Mouse (Mus musculus): ENCODE measurements around the gene Ufd1. TPM values are rescaled to one million over a fixed set of nuclear protein-coding genes. Genes with fewer than 3 reads are reported as not detected.

Ufd1 gene
- total and polyA plus RNA-seq, 3 experiments, result 41.9 to 67.8 TPM; not detected in 1

DNA sequence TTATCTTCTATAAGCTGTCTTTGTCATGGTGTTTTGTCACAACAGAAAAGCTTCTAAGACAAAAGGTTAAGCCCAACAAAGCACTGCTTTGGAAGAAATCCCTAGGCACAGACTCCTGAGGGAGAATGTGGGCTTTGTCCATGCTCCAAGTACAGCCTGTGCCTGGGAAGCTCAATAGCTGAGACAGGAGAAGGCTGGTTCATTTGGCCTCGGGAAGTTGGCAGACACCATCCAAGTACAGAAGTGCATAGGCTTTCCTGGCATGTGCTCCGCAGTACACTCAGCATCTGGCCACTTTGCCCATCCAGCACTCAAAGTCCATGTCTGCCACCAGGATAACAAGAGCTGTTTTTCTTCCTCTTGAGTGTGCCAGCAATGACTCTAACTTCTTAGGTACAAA lies 5.8 kb upstream of the Ufd1 start:
- no peak overlapping the region for H3K27ac ChIP-seq (ENCODE audit: control insufficient read depth, low read depth, low read length)

DNA sequence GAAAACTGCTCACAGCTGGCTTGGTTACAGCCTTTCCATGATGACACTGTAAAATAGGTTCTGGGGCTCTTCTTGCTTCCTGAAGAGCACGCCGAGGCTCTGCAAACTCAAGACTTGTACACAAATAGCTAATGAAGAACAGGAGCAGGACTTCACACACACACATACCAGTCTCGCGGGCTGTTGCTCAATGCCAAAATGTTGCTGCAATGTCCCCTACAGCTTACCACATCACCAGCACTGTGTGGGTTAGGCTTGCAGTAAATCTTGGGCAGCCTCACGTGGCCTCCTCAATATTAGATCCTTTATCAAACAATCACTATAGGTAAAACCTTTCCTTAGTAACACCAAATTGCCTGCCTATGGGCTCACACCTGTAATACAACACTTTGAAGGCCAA lies 2.6 kb upstream of the Ufd1 start:
- TF ChIP-seq KAT2A (conservative IDR thresholded peaks at IDR 0.05; ENCODE audit: low read depth, low read length), result no peak
- TF ChIP-seq EP300 (IDR thresholded peaks at IDR 0.05; ENCODE audit: low read depth in 1 of 2, low read length in 2 of 2), result no peak
- no peak for TF ChIP-seq ZMIZ1 (IDR thresholded peaks at IDR 0.05; ENCODE audit: low read depth, low read length)
- no peak for TF ChIP-seq MEF2A (IDR thresholded peaks at IDR 0.05; ENCODE audit: extremely low read depth, insufficient replicate concordance, low read depth, low read length, poor library complexity, severe bottlenecking)
- no peak for TF ChIP-seq NRF1 (IDR thresholded peaks at IDR 0.05; ENCODE audit: insufficient read depth, low read depth, low read length, poor library complexity, severe bottlenecking)
- TF ChIP-seq USF1 (IDR thresholded peaks at IDR 0.05; ENCODE audit: low read depth, low read length), result no peak
- no peak for TF ChIP-seq TBP (IDR thresholded peaks at IDR 0.05; ENCODE audit: low read depth, low read length)
- no peak for TF ChIP-seq BHLHE40 (IDR thresholded peaks at IDR 0.05; ENCODE audit: borderline replicate concordance, low read depth, low read length)
- no peak for TF ChIP-seq SMC3 (IDR thresholded peaks at IDR 0.05; ENCODE audit: low read depth, low read length)
- no peak for TF ChIP-seq GABPA (IDR thresholded peaks at IDR 0.05; ENCODE audit: low read depth, low read length)
- no peak for TF ChIP-seq CHD2 (IDR thresholded peaks at IDR 0.05; ENCODE audit: low read length)
- no peak for TF ChIP-seq HCFC1 (IDR thresholded peaks at IDR 0.05; ENCODE audit: low read depth, low read length)
- no peak for TF ChIP-seq CHD1 (IDR thresholded peaks at IDR 0.05; ENCODE audit: low read depth, low read length)
- DNase-seq (ENCODE audit: low read depth, low spot score), result no peak
- no peak overlapping the region for H3K27ac ChIP-seq (ENCODE audit: control insufficient read depth, low read depth, low read length)

More for the DNA sequence above, 5.8 kb upstream of the Ufd1 start:
- no peaks in the 10 kb centered on the region for H3K27me3 ChIP-seq (ENCODE audit: control insufficient read depth in 1 of 2, insufficient read depth in 2 of 2, low read length in 2 of 2)
- H3K9ac ChIP-seq (ENCODE audit: control insufficient read depth, low read depth, low read length, poor library complexity, severe bottlenecking), result no peak overlapping the region
- TF ChIP-seq RAD21 (IDR thresholded peaks at IDR 0.05; ENCODE audit: low read depth, low read length) (no peak), ZMIZ1 (IDR thresholded peaks at IDR 0.05; ENCODE audit: low read depth, low read length) (no peak), NELFE (IDR thresholded peaks at IDR 0.05; ENCODE audit: low read depth, low read length) (no peak), SMC3 (IDR thresholded peaks at IDR 0.05; ENCODE audit: low read depth, low read length) (no peak), NRF1 (IDR thresholded peaks at IDR 0.05; ENCODE audit: insufficient read depth, low read depth, low read length, poor library complexity, severe bottlenecking) (no peak), JUND (IDR thresholded peaks at IDR 0.05; ENCODE audit: low read depth, low read length) (no peak), SIN3A (IDR thresholded peaks at IDR 0.05; ENCODE audit: low read length) (no peak), ETS1 (IDR thresholded peaks at IDR 0.05; ENCODE audit: low read depth, low read length) (no peak), KAT2A (conservative IDR thresholded peaks at IDR 0.05; ENCODE audit: low read depth, low read length) (no peak), MAFK (IDR thresholded peaks at IDR 0.05; ENCODE audit: borderline replicate concordance, low read depth, low read length) (no peak), RCOR1 (IDR thresholded peaks at IDR 0.05; ENCODE audit: low read depth, low read length) (no peak), ZKSCAN1 (IDR thresholded peaks at IDR 0.05; ENCODE audit: low read depth, low read length) (no peak), MYB (IDR thresholded peaks at IDR 0.05; ENCODE audit: low read depth, low read length) (no peak), MEF2A (IDR thresholded peaks at IDR 0.05; ENCODE audit: extremely low read depth, insufficient replicate concordance, low read depth, low read length, poor library complexity, severe bottlenecking) (no peak), ZC3H11A (IDR thresholded peaks at IDR 0.05; ENCODE audit: low read depth, low read length) (no peak), USF1 (IDR thresholded peaks at IDR 0.05; ENCODE audit: low read depth, low read length) (no peak), CHD1 (IDR thresholded peaks at IDR 0.05; ENCODE audit: low read depth, low read length) (no peak), USF2 (IDR thresholded peaks at IDR 0.05; ENCODE audit: borderline replicate concordance in 1 of 2, insufficient read depth in 1 of 2, low read depth in 1 of 2, low read length in 2 of 2) (no peak)
- peaks cover 5 to 18% of the 10 kb centered on the region in 2 experiments for H3K36me3 ChIP-seq (ENCODE audit: control insufficient read depth in 1 of 2, insufficient read depth in 2 of 2, low read length in 2 of 2)
- no peaks in the 10 kb centered on the region for H3K9me3 ChIP-seq (replicated peaks; ENCODE audit: insufficient read depth, low read length)
- peaks cover 2% of the 10 kb centered on the region; the same call in 1 of the 2 replicates for H3K79me2 ChIP-seq (ENCODE audit: control insufficient read depth, insufficient read depth, low read length, poor library complexity)
- H3K4me1 ChIP-seq (ENCODE audit: control insufficient read depth in 1 of 2, insufficient read depth in 2 of 2, low read length in 2 of 2), result no peaks in the 10 kb centered on the region
- no peak overlapping the region for H3K4me3 ChIP-seq (ENCODE audit: control insufficient read depth in 1 of 2, insufficient read depth in 1 of 2, low read depth in 2 of 2, low read length in 2 of 2)
- DNase-seq (ENCODE audit: low read depth, low spot score), result no peak

More for the DNA sequence above, 2.6 kb upstream of the Ufd1 start:
- H3K79me2 ChIP-seq (ENCODE audit: control insufficient read depth, insufficient read depth, low read length, poor library complexity), result peaks cover 25% of the 10 kb centered on the region
- H3K4me3 ChIP-seq (ENCODE audit: control insufficient read depth in 1 of 2, insufficient read depth in 1 of 2, low read depth in 2 of 2, low read length in 2 of 2), result no peak overlapping the region
- no peak overlapping the region for H3K9ac ChIP-seq (ENCODE audit: control insufficient read depth, low read depth, low read length, poor library complexity, severe bottlenecking)
- peaks cover 5 to 12% of the 10 kb centered on the region in 2 experiments for H3K36me3 ChIP-seq (ENCODE audit: control insufficient read depth in 1 of 2, insufficient read depth in 2 of 2, low read length in 2 of 2)
- no peaks in the 10 kb centered on the region for H3K27me3 ChIP-seq (ENCODE audit: control insufficient read depth in 1 of 2, insufficient read depth in 2 of 2, low read length in 2 of 2)
- H3K9me3 ChIP-seq (replicated peaks; ENCODE audit: insufficient read depth, low read length), result no peaks in the 10 kb centered on the region
- H3K4me1 ChIP-seq (ENCODE audit: control insufficient read depth in 1 of 2, insufficient read depth in 2 of 2, low read length in 2 of 2), result peaks cover 0 to 3% of the 10 kb centered on the region in 2 experiments; a peak in 2 of 4 replicates

Data from MEL (cell line).